9 mouse cellular contexts compared by ENCODE assay signal in the genomic region with DNA sequence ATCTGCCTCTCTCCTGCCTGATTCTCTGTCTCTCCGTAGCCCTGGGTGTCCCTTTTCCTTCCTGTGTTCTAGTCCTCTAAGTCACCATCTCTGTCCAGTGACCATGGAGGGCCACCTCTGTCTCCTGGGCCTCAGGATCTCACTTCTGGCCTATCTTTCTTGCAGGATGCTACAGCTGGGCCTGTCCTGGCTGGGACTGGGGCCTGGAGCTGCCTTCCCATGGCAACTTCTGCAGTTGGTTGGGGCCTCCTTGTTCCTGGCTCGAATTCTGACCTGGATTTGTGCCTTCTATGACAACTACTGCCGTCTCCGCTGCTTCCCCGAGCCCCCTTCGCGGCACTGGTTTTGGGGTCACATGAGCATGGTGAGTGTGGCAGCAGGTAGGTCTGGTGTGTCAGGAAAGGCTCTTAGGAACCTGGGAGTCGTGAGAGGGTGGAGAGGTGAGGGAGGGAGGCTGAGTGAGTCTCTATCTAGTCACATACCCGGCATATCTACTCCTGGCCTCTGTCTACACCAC. TPM values are rescaled to one million over a fixed set of nuclear protein-coding genes. Genes with fewer than 3 reads are reported as not detected.
DNase-seq lines count a peak whose midpoint lies in the region; ATAC-seq and TF ChIP-seq lines count a peak whose summit lies in the region.
"Had no signal": no experiment of that assay in that cellular context is flagged by ENCODE, and none has a peak within 500 bp of the region (broad histone marks: within the 10 kb centered on the region; RNA-seq: fewer than 3 reads in every experiment).

No protein-coding gene starts in this region.

- no peak overlapping the region for H3K9ac ChIP-seq in liver, embryonic 14.5 days (replicated peaks)

- peaks cover 12% of the 10 kb centered on the region; the same call in 1 of the 2 replicates for H3K36me3 ChIP-seq in hindbrain, embryonic 10.5 days
- no peaks in the 10 kb centered on the region for H3K36me3 ChIP-seq in liver, embryonic 14.5 days (replicated peaks; ENCODE audit: control insufficient read depth, insufficient read depth, low read depth)

- H3K4me1 ChIP-seq in brown adipose tissue, adult 24 weeks (ENCODE audit: control insufficient read depth, insufficient read depth, insufficient read length, low read length): peaks cover 5% of the 10 kb centered on the region; the same call in 1 of the 2 replicates
- peaks cover 22% of the 10 kb centered on the region for H3K4me1 ChIP-seq in hindbrain, embryonic 10.5 days (replicated peaks)
- peaks cover 0 to 2% of the 10 kb centered on the region in 2 experiments; a peak in 2 of 4 replicates for H3K4me1 ChIP-seq in liver, embryonic 14.5 days (replicated peaks; ENCODE audit: control insufficient read depth in 2 of 2, insufficient read depth in 2 of 2, low read length in 1 of 2)

- H3K9me3 ChIP-seq in hindbrain, embryonic 10.5 days: no peaks in the 10 kb centered on the region
- no peaks in the 10 kb centered on the region for H3K9me3 ChIP-seq in liver, embryonic 14.5 days (ENCODE audit: control insufficient read depth, low read length)

- peak overlapping the region; percentile 56 for H3K4me3 ChIP-seq in brown adipose tissue, adult 24 weeks (ENCODE audit: insufficient read depth, low read depth, low read length)
- peak overlapping the region; percentile 68 for H3K4me3 ChIP-seq in hindbrain, embryonic 10.5 days
- H3K4me3 ChIP-seq in liver, embryonic 14.5 days (ENCODE audit: insufficient read depth in 1 of 2, low read depth in 2 of 2, low read length in 2 of 2): peak overlapping the region; percentile 44 to 53; a peak in 2 of 4 replicates

- ATAC-seq in liver, embryonic 14.5 days (ENCODE audit: insufficient read depth): no peak
- no peak for ATAC-seq in inflammation-experienced regulatory T-cells, adult 6 months
- ATAC-seq: Patski had no signal

- TF ChIP-seq EP300 in liver, embryonic 14.5 days (IDR thresholded peaks at IDR 0.05; ENCODE audit: low read depth): no peak

- TF ChIP-seq CTCF in liver, embryonic 14.5 days (IDR thresholded peaks at IDR 0.05; ENCODE audit: low read depth): no peak

- H3K27ac ChIP-seq in brown adipose tissue, adult 24 weeks (replicated peaks; ENCODE audit: low read depth, low read length): peak overlapping the region; percentile 16
- H3K27ac ChIP-seq in hindbrain, embryonic 10.5 days: peak overlapping the region; percentile 92
- H3K27ac ChIP-seq in liver, embryonic 14.5 days: no peak overlapping the region

- H3K27me3 ChIP-seq in hindbrain, embryonic 10.5 days (ENCODE audit: insufficient read depth, poor library complexity, severe bottlenecking): no peaks in the 10 kb centered on the region
- no peaks in the 10 kb centered on the region for H3K27me3 ChIP-seq in liver, embryonic 14.5 days (ENCODE audit: control insufficient read depth, insufficient read depth, low read length)

- 37% methylated on average over 9 of the region's 9 CpGs for WGBS in hindbrain, embryonic 10.5 days
- WGBS in liver, embryonic 14.5 days (ENCODE audit: insufficient replicate concordance): 56% methylated on average over 9 of the region's 9 CpGs

- H3K4me2 ChIP-seq in liver, embryonic 14.5 days (ENCODE audit: low read depth): peak overlapping the region; percentile 67

- peak; percentile 23 for DNase-seq in kidney, adult 11 months
- no peak for DNase-seq in kidney, adult 18-20 months
- peak; percentile 11 for DNase-seq in hindbrain, embryonic 10.5 days (ENCODE audit: low spot score)
- DNase-seq in liver, embryonic 14.5 days (ENCODE audit: low read depth in 3 of 3, low spot score in 3 of 3): no peak
- peak; percentile 46 for DNase-seq in testis, postnatal 10 days (ENCODE audit: low spot score)
- DNase-seq in yolk sac, embryonic 10.5 days (ENCODE audit: low spot score): no peak

RNA-seq across cellular contexts. Expression of gene Cyp4f17, which starts 0.9 kb away (rescaled TPM):
- 3.8 and 3.9 TPM in 2 replicates for polyA plus RNA-seq in brown adipose tissue, adult 24 weeks (2012; ENCODE audit: insufficient read depth, insufficient read length, missing spikeins)
- polyA plus RNA-seq in hindbrain, embryonic 10.5 days (2016; fragmentation: Nextera tagmentation; extraction: Ambion mirVana): 8.0 and 8.9 TPM in 2 replicates
- polyA plus RNA-seq in liver, embryonic 14.5 days (2012; rRNA removed): 0.34 and 0.48 TPM in 2 replicates
- polyA plus RNA-seq in liver, embryonic 14.5 days (2014; fragmentation: Nextera tagmentation; extraction: Ambion mirVana): 0.34 and 0.36 TPM in 2 replicates
- 10 to 100 TPM; 10.3 to 11.9 (median 10.8) TPM for polyA plus RNA-seq in inflammation-experienced regulatory T-cells, adult 6 months (2017; shearing (Covaris generic))

RNA-seq across cellular contexts. Expression of gene Cyp4f16, which starts 29.6 kb away (rescaled TPM):
- polyA plus RNA-seq in brown adipose tissue, adult 24 weeks (2012; ENCODE audit: insufficient read depth, insufficient read length, missing spikeins): 6.3 and 7.3 TPM in 2 replicates
- 12.9 and 14.4 TPM in 2 replicates for polyA plus RNA-seq in hindbrain, embryonic 10.5 days (2016; fragmentation: Nextera tagmentation; extraction: Ambion mirVana)
- polyA plus RNA-seq in liver, embryonic 14.5 days (2012; rRNA removed): 3.1 and 3.2 TPM in 2 replicates
- 2.4 and 3.0 TPM in 2 replicates for polyA plus RNA-seq in liver, embryonic 14.5 days (2014; fragmentation: Nextera tagmentation; extraction: Ambion mirVana)
- polyA plus RNA-seq in inflammation-experienced regulatory T-cells, adult 6 months (2017; shearing (Covaris generic)): 10 to 100 TPM; 10.0 to 18.3 (median 17.0) TPM

RNA-seq across cellular contexts. Expression of gene Cyp4f39, which starts 54.3 kb away (rescaled TPM):
- polyA plus RNA-seq in brown adipose tissue, adult 24 weeks (2012; ENCODE audit: insufficient read depth, insufficient read length, missing spikeins): 0.67 TPM in 1 of 2 replicates, not detected in the other
- 0.52 and 0.54 TPM in 2 replicates for polyA plus RNA-seq in hindbrain, embryonic 10.5 days (2016; fragmentation: Nextera tagmentation; extraction: Ambion mirVana)
- polyA plus RNA-seq in liver, embryonic 14.5 days (2012; rRNA removed): 0.20 and 0.29 TPM in 2 replicates
- 0.71 and 0.83 TPM in 2 replicates for polyA plus RNA-seq in liver, embryonic 14.5 days (2014; fragmentation: Nextera tagmentation; extraction: Ambion mirVana)
- polyA plus RNA-seq in inflammation-experienced regulatory T-cells, adult 6 months (2017; shearing (Covaris generic)): under 1 TPM in 2 of 3 experiments, not detected in 1; 0.31 to 0.58 TPM
- polyA plus RNA-seq: Patski had no signal

Comparison
In these comparisons a context has a peak if more than half of its experiments do, and no peak if none do; other contexts are left out.
1. DNase-seq: peak in kidney, adult 11 months (single experiment), hindbrain, embryonic 10.5 days (single experiment) and testis, postnatal 10 days (single experiment); none in kidney, adult 18-20 months (single experiment), liver, embryonic 14.5 days (0 of 3) and yolk sac, embryonic 10.5 days (single experiment).
2. Peak in every context shown above with its lines, with median percentiles within 50 percentile points of each other: H3K4me3 ChIP-seq.